8 mouse cellular contexts compared by ENCODE assay signal in the genomic region with DNA sequence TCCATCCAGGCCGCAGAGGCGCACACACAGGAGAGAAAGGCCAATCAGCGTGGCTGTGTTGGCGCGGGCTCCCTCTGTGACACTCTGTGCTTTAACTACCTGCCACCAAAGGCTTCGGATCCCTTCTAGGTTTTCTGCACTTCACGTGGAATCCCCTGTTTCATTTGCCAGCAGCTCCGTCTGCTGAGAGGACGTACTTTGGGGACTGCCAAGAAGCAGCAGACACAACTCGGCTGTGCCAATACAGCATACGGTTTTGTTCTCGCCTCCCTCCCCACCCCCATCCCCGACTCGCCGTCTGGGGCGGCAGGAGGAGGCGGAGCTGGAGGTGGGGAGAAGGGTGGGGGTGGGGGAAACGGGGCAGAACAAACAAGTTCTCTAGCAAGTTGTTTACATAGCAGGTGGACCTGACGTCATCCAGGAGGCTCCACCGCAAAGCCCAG. TPM values are rescaled to one million over a fixed set of nuclear protein-coding genes. Genes with fewer than 3 reads are reported as not detected.
A peak's percentile ranks its signal among the peaks of the same experiment; 100 is the strongest.
DNase-seq lines count a peak whose midpoint lies in the region; ATAC-seq lines count a peak whose summit lies in the region.

No protein-coding gene starts in this region.

- peak overlapping the region; percentile 99 for H3K4me2 ChIP-seq in hindbrain, embryonic 16.5 days (ENCODE audit: low read length)
- H3K4me2 ChIP-seq in stomach, embryonic 14.5 days (replicated peaks; ENCODE audit: low read depth, low read length) = peak overlapping the region; percentile 60

- no peaks in the 10 kb centered on the region for H3K9me3 ChIP-seq in hindbrain, embryonic 16.5 days (ENCODE audit: control insufficient read depth, low read length)
- H3K9me3 ChIP-seq in stomach, embryonic 14.5 days (ENCODE audit: control insufficient read depth, low read depth, low read length) = no peaks in the 10 kb centered on the region

- H3K27me3 ChIP-seq in hindbrain, embryonic 16.5 days (replicated peaks; ENCODE audit: control insufficient read depth, insufficient read depth, low read length) = peaks cover 3% of the 10 kb centered on the region
- no peaks in the 10 kb centered on the region for H3K27me3 ChIP-seq in stomach, embryonic 14.5 days (ENCODE audit: control insufficient read depth, insufficient read depth, low read length)

- under 1% methylated on average over 20 of the region's 20 CpGs for WGBS in hindbrain, embryonic 16.5 days
- under 1% methylated on average over 20 of the region's 20 CpGs for WGBS in stomach, embryonic 14.5 days

- DNase-seq in adrenal gland, adult 18-20 months (ENCODE audit: low spot score in 2 of 2) = peak; percentile 33 to 42
- DNase-seq in cerebellum, postnatal 4 days (ENCODE audit: low spot score in 2 of 2) = peak; percentile 39 to 79
- peak; percentile 18 to 30 for DNase-seq in gastrocnemius, adult 8-10 months (ENCODE audit: low spot score in 2 of 2)
- DNase-seq in left cerebral cortex, postnatal 10 days (ENCODE audit: extremely low spot score in 1 of 2, low spot score in 2 of 2) = peak; percentile 76 to 82
- peak; percentile 87 for DNase-seq in mesoderm, embryonic 11.5 days (ENCODE audit: low read depth, low spot score)
- DNase-seq in MN1 (ENCODE audit: low spot score) = no peak

- H3K27ac ChIP-seq in hindbrain, embryonic 16.5 days (ENCODE audit: low read depth, low read length) = peak overlapping the region; percentile 57
- H3K27ac ChIP-seq in stomach, embryonic 14.5 days (ENCODE audit: low read length) = peak overlapping the region; percentile 96

- H3K9ac ChIP-seq in hindbrain, embryonic 16.5 days (ENCODE audit: low read depth, low read length) = peak overlapping the region; percentile 78
- H3K9ac ChIP-seq in stomach, embryonic 14.5 days (replicated peaks; ENCODE audit: low read depth, low read length) = peak overlapping the region; percentile 90

- peak; percentile 88 for ATAC-seq in hindbrain, embryonic 16.5 days
- peak; percentile 84 for ATAC-seq in stomach, embryonic 14.5 days (ENCODE audit: insufficient number of reproducible peaks, insufficient read depth, low FRiP score, low read depth)

- H3K36me3 ChIP-seq in hindbrain, embryonic 16.5 days (ENCODE audit: control insufficient read depth, insufficient read depth, low read length) = no peaks in the 10 kb centered on the region
- no peaks in the 10 kb centered on the region for H3K36me3 ChIP-seq in stomach, embryonic 14.5 days (ENCODE audit: control insufficient read depth, insufficient read depth, low read length)

- H3K4me3 ChIP-seq in hindbrain, embryonic 16.5 days (ENCODE audit: low read length) = peak overlapping the region; percentile 80
- H3K4me3 ChIP-seq in stomach, embryonic 14.5 days (ENCODE audit: low read depth, low read length) = peak overlapping the region; percentile 72

- H3K4me1 ChIP-seq in hindbrain, embryonic 16.5 days (ENCODE audit: control insufficient read depth, insufficient read depth, low read depth, low read length) = peaks cover 19% of the 10 kb centered on the region
- H3K4me1 ChIP-seq in stomach, embryonic 14.5 days (ENCODE audit: control insufficient read depth, insufficient read depth, low read length) = peaks cover 17% of the 10 kb centered on the region; the same call in 1 of the 2 replicates

- intact Hi-C loops in left cerebral cortex, postnatal 10 days (cut with DNase I) = loop anchor here (5.0 to 10.0 kb wide), 2 partner anchors 287 to 1644 kb away; no protein-coding TSS in a partner anchor

RNA-seq across cellular contexts. Expression of gene Foxp2, which starts 0.5 kb away (rescaled TPM):
- total RNA-seq in adrenal gland, adult 18-20 months (2021) = 1 to 10 TPM; 3.8 to 4.6 TPM
- 1 to 10 TPM; 1.7 to 3.6 (median 2.5) TPM for total RNA-seq in gastrocnemius, adult 8-10 months (2022)
- polyA plus RNA-seq in hindbrain, embryonic 16.5 days (2015; fragmentation: Nextera tagmentation; extraction: Ambion mirVana) = 35.3 and 50.1 TPM in 2 replicates
- total RNA-seq in left cerebral cortex, postnatal 10 days (2021) = 10 to 100 TPM; 12.3 to 18.6 TPM
- 67.8 and 76.6 TPM in 2 replicates for polyA plus RNA-seq in stomach, embryonic 14.5 days (2014; fragmentation: Nextera tagmentation; extraction: Ambion mirVana)
